Mouse (Mus musculus) thymus, adult 2 months (tissue): ENCODE data around the gene Apbb2.

Source experiments
- CTCF ChIP-seq: fragments of 200-500 bp; IDR thresholded peaks from 2 replicates; pipeline ENCODE4 v1.5.1; 2012; ENCODE audit warnings: mild to moderate bottlenecking, control low read depth, low read length, moderate library complexity, borderline replicate concordance; ENCODE audit not compliant: control insufficient read depth, poor library complexity, insufficient read depth; ENCODE audit errors: extremely low read depth
- POLR2A ChIP-seq: fragments of 200-500 bp; IDR thresholded peaks from 2 replicates; pipeline ENCODE4 v1.6.1; 2012; ENCODE audit warnings: mild to moderate bottlenecking, low read length, control low read depth, moderate library complexity; ENCODE audit not compliant: control insufficient read depth, poor library complexity, insufficient read depth; ENCODE audit errors: extremely low read depth

DNA sequence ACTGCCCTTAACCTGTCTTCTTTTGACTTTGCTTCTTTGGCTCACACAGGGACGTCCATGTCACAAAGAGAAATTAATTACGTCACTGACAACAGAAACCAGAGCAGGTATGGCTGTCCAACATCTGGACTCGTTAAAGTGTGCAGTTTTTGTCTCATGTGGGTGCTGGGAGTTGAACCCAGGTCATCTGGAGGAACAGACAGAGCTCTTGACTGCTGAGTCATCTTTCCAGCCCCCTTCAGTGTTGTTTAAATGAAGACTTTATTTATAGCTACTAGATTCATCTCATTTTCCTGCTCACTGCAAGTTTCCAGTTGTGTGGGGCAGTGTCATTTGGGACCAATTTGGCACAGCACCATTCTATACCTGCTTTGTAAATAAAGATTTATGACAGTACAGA, 273.4 kb downstream of the Apbb2 start:
- TF ChIP-seq POLR2A (no peak), CTCF (no peak)
